Mouse (Mus musculus): ENCODE results near the gene Slc25a26. TPM values are rescaled to one million over a fixed set of nuclear protein-coding genes. Genes with fewer than 3 reads are reported as not detected.

The Slc25a26 gene
- polyA plus RNA-seq, 1 experiment from 2014 or later = 7.4 TPM

DNA sequence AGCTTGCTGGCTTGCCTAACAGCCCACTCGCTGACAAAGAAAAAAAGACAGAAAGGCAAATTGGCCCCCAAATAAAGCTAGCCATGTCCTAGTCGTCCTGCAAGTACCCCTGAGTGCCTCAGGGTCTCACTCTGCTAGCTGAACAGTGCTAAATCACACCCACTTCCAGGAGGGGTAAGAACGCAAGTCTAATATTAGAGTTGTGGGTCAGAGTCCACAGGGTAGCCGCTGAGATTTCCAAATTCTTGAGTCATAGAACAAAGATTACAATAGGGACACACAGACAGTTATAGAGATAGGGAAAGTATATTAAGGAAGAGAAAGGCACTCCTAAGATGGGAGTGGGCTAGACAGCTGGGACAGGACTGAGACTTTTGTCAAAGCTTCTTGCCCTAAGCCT, 148.4 kb downstream of the Slc25a26 start:
- DNase-seq (ENCODE audit: low spot score) (no peak), ATAC-seq (replicated peaks; ENCODE audit: low FRiP score) (no peak)
- peaks cover 24% of the 10 kb centered on the region for H3K4me1 ChIP-seq (replicated peaks; ENCODE audit: control insufficient read depth, insufficient read depth, low read length)
- H3K27ac ChIP-seq (ENCODE audit: low read depth, low read length) = peak overlapping the region; percentile 42; the same call in 1 of the 2 replicates
- H3K36me3 ChIP-seq (ENCODE audit: control insufficient read depth, insufficient read depth, low read length) = no peaks in the 10 kb centered on the region
- no peaks in the 10 kb centered on the region for H3K9me3 ChIP-seq (ENCODE audit: control insufficient read depth, low read length)
- H3K9ac ChIP-seq (ENCODE audit: low read length) = no peak overlapping the region
- no peak overlapping the region for H3K4me2 ChIP-seq (ENCODE audit: low read depth, low read length, severe bottlenecking)
- no peak overlapping the region for H3K4me3 ChIP-seq (ENCODE audit: low read depth, low read length)
- 39% methylated on average over 4 of the region's 4 CpGs for WGBS
- H3K27me3 ChIP-seq (ENCODE audit: control insufficient read depth, insufficient read depth, low read length) = no peaks in the 10 kb centered on the region

DNA sequence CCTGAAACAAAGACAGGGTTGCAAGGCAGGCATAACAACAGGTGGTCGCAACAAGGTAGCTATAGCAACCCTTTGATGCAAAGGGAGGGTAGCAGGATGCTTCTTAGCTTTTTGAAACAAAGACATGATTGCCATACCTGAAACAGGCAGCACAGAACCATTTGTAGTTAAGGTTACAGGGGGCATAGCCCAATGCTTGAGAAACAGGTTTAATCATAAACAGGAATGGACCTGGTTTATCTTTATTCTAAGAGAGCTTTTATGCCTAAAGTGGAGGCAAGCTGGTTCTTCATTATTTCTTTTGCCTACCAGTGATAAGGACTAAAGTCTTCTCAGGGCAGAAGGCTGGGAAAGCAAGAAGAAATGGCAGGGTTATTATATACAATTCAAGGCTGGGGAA, 149.5 kb downstream of the Slc25a26 start:
- WGBS = 67% methylated on average over 1 of the region's 1 CpGs

DNA sequence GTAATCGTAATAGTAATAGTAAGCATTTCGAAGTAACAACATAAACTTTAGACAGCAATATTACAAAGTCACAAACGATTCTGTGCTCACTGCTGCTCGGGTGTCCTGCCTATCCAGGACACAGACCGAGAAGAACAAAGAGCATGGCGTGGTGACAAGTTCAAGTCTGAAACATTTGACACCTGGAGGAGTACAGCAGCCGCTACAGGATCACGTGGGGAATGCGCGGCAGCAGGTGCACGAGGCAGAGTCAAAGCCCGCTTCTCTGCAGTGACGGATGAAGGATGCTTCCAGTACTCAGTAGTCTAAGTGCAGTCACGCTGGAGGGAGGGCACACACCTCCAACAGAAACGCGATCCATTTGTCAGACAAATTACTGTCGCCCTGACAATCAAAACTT, 151.4 kb downstream of the Slc25a26 start:
- H3K4me1 ChIP-seq (replicated peaks; ENCODE audit: control insufficient read depth, insufficient read depth, low read length) = peaks cover 23% of the 10 kb centered on the region
- H3K4me3 ChIP-seq (ENCODE audit: low read depth, low read length) = no peak overlapping the region
- no peak overlapping the region for H3K4me2 ChIP-seq (ENCODE audit: low read depth, low read length, severe bottlenecking)
- H3K9ac ChIP-seq (ENCODE audit: low read length) = no peak overlapping the region
- H3K27me3 ChIP-seq (ENCODE audit: control insufficient read depth, insufficient read depth, low read length) = no peaks in the 10 kb centered on the region
- no peaks in the 10 kb centered on the region for H3K36me3 ChIP-seq (ENCODE audit: control insufficient read depth, insufficient read depth, low read length)
- DNase-seq (ENCODE audit: low spot score) (no peak), ATAC-seq (replicated peaks; ENCODE audit: low FRiP score) (no peak)
- no peak overlapping the region for H3K27ac ChIP-seq (ENCODE audit: low read depth, low read length)
- WGBS = 85% methylated on average over 17 of the region's 17 CpGs
- no peaks in the 10 kb centered on the region for H3K9me3 ChIP-seq (ENCODE audit: control insufficient read depth, low read length)

More for the DNA sequence above, 149.5 kb downstream of the Slc25a26 start:
- Histone ChIP-seq H3K27me3 (ENCODE audit: control insufficient read depth, insufficient read depth, low read length) (no peaks in the 10 kb centered on the region), H3K4me2 (ENCODE audit: low read depth, low read length, severe bottlenecking) (no peak overlapping the region), H3K36me3 (ENCODE audit: control insufficient read depth, insufficient read depth, low read length) (no peaks in the 10 kb centered on the region), H3K4me3 (ENCODE audit: low read depth, low read length) (no peak overlapping the region), H3K9ac (ENCODE audit: low read length) (no peak overlapping the region), H3K9me3 (ENCODE audit: control insufficient read depth, low read length) (no peaks in the 10 kb centered on the region), H3K4me1 (replicated peaks; ENCODE audit: control insufficient read depth, insufficient read depth, low read length) (peaks cover 24% of the 10 kb centered on the region), H3K27ac (ENCODE audit: low read depth, low read length) (no peak overlapping the region)
- DNase-seq (ENCODE audit: low spot score) = no peak
- no peak for ATAC-seq (replicated peaks; ENCODE audit: low FRiP score)

DNA sequence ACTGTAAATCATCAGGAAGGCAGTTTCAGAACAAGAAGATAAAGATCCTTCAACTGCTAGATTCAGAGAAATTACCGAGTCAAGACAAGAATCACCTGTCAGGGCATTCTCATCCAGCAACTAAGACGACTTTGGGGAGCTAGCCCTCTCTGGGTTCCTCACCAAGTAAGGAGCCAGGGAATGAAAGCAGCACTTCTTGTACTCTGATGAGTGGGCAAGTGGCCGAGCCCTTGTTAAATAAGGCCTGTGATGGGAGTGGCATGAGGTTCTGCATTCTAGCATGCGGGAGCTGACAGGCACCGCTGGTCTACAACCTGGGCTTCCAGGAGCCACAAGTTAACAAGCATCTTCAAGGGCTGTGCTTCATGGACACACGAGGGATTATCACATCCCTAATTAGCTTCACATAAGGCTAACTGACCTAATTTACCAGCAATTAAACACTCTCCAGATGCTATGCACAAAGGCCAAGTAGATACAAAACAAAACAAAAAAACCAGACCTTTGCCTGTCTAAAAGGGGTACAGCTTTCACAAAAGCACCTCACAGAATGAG, 152.6 kb downstream of the Slc25a26 start:
- Histone ChIP-seq H3K9ac (ENCODE audit: low read length) (no peak overlapping the region), H3K4me1 (replicated peaks; ENCODE audit: control insufficient read depth, insufficient read depth, low read length) (peaks cover 19% of the 10 kb centered on the region), H3K4me2 (ENCODE audit: low read depth, low read length, severe bottlenecking) (no peak overlapping the region), H3K27me3 (ENCODE audit: control insufficient read depth, insufficient read depth, low read length) (no peaks in the 10 kb centered on the region), H3K36me3 (ENCODE audit: control insufficient read depth, insufficient read depth, low read length) (no peaks in the 10 kb centered on the region), H3K4me3 (ENCODE audit: low read depth, low read length) (no peak overlapping the region), H3K27ac (ENCODE audit: low read depth, low read length) (no peak overlapping the region), H3K9me3 (ENCODE audit: control insufficient read depth, low read length) (no peaks in the 10 kb centered on the region)
- ATAC-seq (replicated peaks; ENCODE audit: low FRiP score) = no peak
- no peak for DNase-seq (ENCODE audit: low spot score)
- WGBS = 59% methylated on average over 6 of the region's 6 CpGs

DNA sequence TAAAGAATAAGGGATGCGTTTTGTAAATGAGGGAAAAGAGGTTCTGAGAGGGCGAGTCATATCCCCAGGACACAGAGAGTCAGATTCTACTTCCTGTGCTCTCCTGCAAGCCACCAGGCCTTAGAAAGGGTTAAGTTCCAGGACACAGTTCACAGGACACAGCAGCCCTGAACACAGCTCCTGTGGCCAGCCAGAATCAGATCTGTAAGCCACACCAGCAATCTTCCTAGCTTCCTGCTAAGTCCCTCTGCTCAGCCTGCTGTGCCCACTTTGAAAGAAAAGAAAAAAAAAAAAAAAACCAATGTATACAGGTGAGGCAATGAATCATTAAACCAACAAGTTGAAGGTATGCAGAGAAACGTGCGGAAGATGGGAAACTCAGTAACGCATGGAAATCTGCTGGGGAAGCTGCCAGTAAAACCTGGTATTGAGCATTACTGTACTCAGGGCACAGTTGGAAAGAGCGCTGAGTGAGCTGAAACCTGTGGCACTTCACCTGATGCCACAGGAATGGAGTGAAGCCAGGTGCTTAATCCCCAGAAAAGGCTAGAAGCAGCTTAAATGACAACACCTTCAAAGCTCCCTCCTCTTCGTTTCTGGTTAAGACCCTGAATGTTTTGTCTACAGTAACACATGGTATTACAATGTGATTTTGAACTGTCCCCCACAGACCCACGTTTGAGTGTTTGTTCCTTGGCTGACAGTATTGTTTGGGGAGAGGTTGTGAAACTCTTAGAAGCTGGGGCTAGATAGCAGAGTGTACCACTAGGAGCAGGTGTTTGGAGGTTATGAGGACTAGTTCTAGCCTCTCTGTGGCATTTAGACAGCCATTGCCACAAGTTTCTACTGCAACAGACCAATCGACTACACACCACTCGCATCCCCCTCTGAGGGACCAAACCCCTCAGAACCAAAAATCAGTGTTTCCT, 153.5 kb downstream of the Slc25a26 start:
- ATAC-seq (replicated peaks; ENCODE audit: low FRiP score) = no peak
- Histone ChIP-seq H3K9ac (ENCODE audit: low read length) (no peak overlapping the region), H3K4me2 (ENCODE audit: low read depth, low read length, severe bottlenecking) (no peak overlapping the region), H3K4me1 (replicated peaks; ENCODE audit: control insufficient read depth, insufficient read depth, low read length) (peaks cover 10% of the 10 kb centered on the region), H3K27ac (ENCODE audit: low read depth, low read length) (no peak overlapping the region), H3K36me3 (ENCODE audit: control insufficient read depth, insufficient read depth, low read length) (no peaks in the 10 kb centered on the region), H3K4me3 (ENCODE audit: low read depth, low read length) (no peak overlapping the region), H3K9me3 (ENCODE audit: control insufficient read depth, low read length) (no peaks in the 10 kb centered on the region), H3K27me3 (ENCODE audit: control insufficient read depth, insufficient read depth, low read length) (no peaks in the 10 kb centered on the region)
- no peak for DNase-seq (ENCODE audit: low spot score)
- 71% methylated on average over 10 of the region's 10 CpGs for WGBS

Small RNA genes within 50 kb of the gene (microRNA-seq; reads per million reads assigned to microRNA genes)
- gene Mir7041 (ENCODE audit: insufficient number of aligned reads) = 3.4 reads per million

Other genes with a start within 250 kb of the Slc25a26 start
- 42.1 and 44.3 TPM in 2 replicates for gene Magi1, start 216.4 kb upstream of the Slc25a26 start, polyA plus RNA-seq (2014; fragmentation: Nextera tagmentation; extraction: Ambion mirVana)
- gene Lrig1, start 199.8 kb downstream of the Slc25a26 start, polyA plus RNA-seq (2014; fragmentation: Nextera tagmentation; extraction: Ambion mirVana) = 21.7 and 25.2 TPM in 2 replicates

All from forebrain, embryonic 11.5 days (tissue).